Comparison of ENCODE assay signal across 8 mouse cellular contexts in genomic region chr1:74855651-74856438, GRCm38 (mm10). TPM values are rescaled to one million over a fixed set of nuclear protein-coding genes. Genes with fewer than 3 reads are reported as not detected.
DNase-seq lines count a peak whose midpoint lies in the region; ATAC-seq and TF ChIP-seq lines count a peak whose summit lies in the region.

No protein-coding gene starts in this region.

- peak overlapping the region; percentile 94 for H3K4me2 ChIP-seq in heart, embryonic 11.5 days
- peak overlapping the region; percentile 90 for H3K4me2 ChIP-seq in forebrain, embryonic 11.5 days (ENCODE audit: low read depth, low read length, severe bottlenecking)
- peak overlapping the region; percentile 98 for H3K4me2 ChIP-seq in limb, embryonic 12.5 days

- no peak for ATAC-seq in heart, embryonic 11.5 days (replicated peaks; ENCODE audit: insufficient number of reproducible peaks, low FRiP score, low TSS enrichment)
- no peak for ATAC-seq in forebrain, embryonic 11.5 days (replicated peaks; ENCODE audit: low FRiP score)
- no peak for ATAC-seq in limb, embryonic 12.5 days (ENCODE audit: insufficient number of reproducible peaks, insufficient read depth, low FRiP score, low TSS enrichment, low read depth)
- ATAC-seq in megakaryocyte progenitor cell, adult 5-6 weeks (replicated peaks; ENCODE audit: poor library complexity) = no peak

- H3K9ac ChIP-seq in heart, embryonic 11.5 days (ENCODE audit: low read depth, low read length) = no peak overlapping the region
- peak overlapping the region; percentile 75 for H3K9ac ChIP-seq in forebrain, embryonic 11.5 days (ENCODE audit: low read length)
- peak overlapping the region; percentile 62; the same call in 1 of the 2 replicates for H3K9ac ChIP-seq in limb, embryonic 12.5 days (replicated peaks)

- H3K9me3 ChIP-seq in heart, embryonic 11.5 days (replicated peaks; ENCODE audit: control insufficient read depth, low read length) = no peaks in the 10 kb centered on the region
- no peaks in the 10 kb centered on the region for H3K9me3 ChIP-seq in forebrain, embryonic 11.5 days (ENCODE audit: control insufficient read depth, low read length)
- no peaks in the 10 kb centered on the region for H3K9me3 ChIP-seq in limb, embryonic 12.5 days

- no peak overlapping the region for H3K27ac ChIP-seq in heart, embryonic 11.5 days (ENCODE audit: low read depth, low read length)
- H3K27ac ChIP-seq in testis, adult 2 months (ENCODE audit: control insufficient read depth, insufficient read depth, low read depth, low read length) = no peak overlapping the region
- no peak overlapping the region for H3K27ac ChIP-seq in forebrain, embryonic 11.5 days (ENCODE audit: low read depth, low read length)
- H3K27ac ChIP-seq in limb, embryonic 12.5 days = no peak overlapping the region

- peak overlapping the region; percentile 58 for H3K4me3 ChIP-seq in heart, embryonic 11.5 days (ENCODE audit: low read depth, low read length)
- H3K4me3 ChIP-seq in testis, adult 2 months (ENCODE audit: control insufficient read depth, low read depth, low read length) = peak overlapping the region; percentile 59
- peak overlapping the region; percentile 71 for H3K4me3 ChIP-seq in forebrain, embryonic 11.5 days (ENCODE audit: low read depth, low read length)
- H3K4me3 ChIP-seq in limb, embryonic 12.5 days (replicated peaks) = peak overlapping the region; percentile 73

- TF ChIP-seq POLR2A in testis, adult 2 months (IDR thresholded peaks at IDR 0.05; ENCODE audit: control insufficient read depth, low read depth, low read length) = no peak

- under 1% methylated on average over 74 of the region's 74 CpGs for WGBS in heart, embryonic 11.5 days (ENCODE audit: insufficient replicate concordance)
- WGBS in forebrain, embryonic 11.5 days = under 1% methylated on average over 74 of the region's 74 CpGs
- WGBS in limb, embryonic 12.5 days = under 1% methylated on average over 74 of the region's 74 CpGs

- no peak for DNase-seq in heart, adult 8-10 months (ENCODE audit: low spot score)
- DNase-seq in testis, postnatal 10 days (ENCODE audit: low spot score) = no peak
- DNase-seq in forebrain, embryonic 11.5 days (ENCODE audit: low spot score) = peak; percentile 70
- DNase-seq in right cerebral cortex, postnatal 14 days = peak; percentile 40

- no peak for TF ChIP-seq CTCF in testis, adult 2 months (IDR thresholded peaks at IDR 0.05; ENCODE audit: control insufficient read depth, insufficient read depth, insufficient replicate concordance, low read depth, low read length)

- H3K36me3 ChIP-seq in heart, embryonic 11.5 days (ENCODE audit: control insufficient read depth, insufficient read depth, low read length) = no peaks in the 10 kb centered on the region
- no peaks in the 10 kb centered on the region for H3K36me3 ChIP-seq in testis, adult 2 months (ENCODE audit: control insufficient read depth, insufficient read depth, low read length)
- H3K36me3 ChIP-seq in forebrain, embryonic 11.5 days (ENCODE audit: control insufficient read depth, insufficient read depth, low read length) = no peaks in the 10 kb centered on the region
- no peaks in the 10 kb centered on the region for H3K36me3 ChIP-seq in limb, embryonic 12.5 days

- H3K27me3 ChIP-seq in heart, embryonic 11.5 days (ENCODE audit: control insufficient read depth, insufficient read depth, low read length) = peaks cover 98% of the 10 kb centered on the region
- H3K27me3 ChIP-seq in testis, adult 2 months (ENCODE audit: control insufficient read depth, insufficient read depth, low read length) = peaks cover 10% of the 10 kb centered on the region; the same call in 1 of the 2 replicates
- peaks cover 48% of the 10 kb centered on the region for H3K27me3 ChIP-seq in forebrain, embryonic 11.5 days (ENCODE audit: control insufficient read depth, insufficient read depth, low read length)
- peaks cover 98% of the 10 kb centered on the region for H3K27me3 ChIP-seq in limb, embryonic 12.5 days

- peaks cover 10% of the 10 kb centered on the region for H3K4me1 ChIP-seq in heart, embryonic 11.5 days (ENCODE audit: control insufficient read depth, insufficient read depth, low read length)
- peaks cover 30% of the 10 kb centered on the region for H3K4me1 ChIP-seq in testis, adult 2 months (ENCODE audit: control insufficient read depth, insufficient read depth, low read length)
- peaks cover 30% of the 10 kb centered on the region for H3K4me1 ChIP-seq in forebrain, embryonic 11.5 days (replicated peaks; ENCODE audit: control insufficient read depth, insufficient read depth, low read length)
- H3K4me1 ChIP-seq in limb, embryonic 12.5 days (replicated peaks) = peaks cover 31% of the 10 kb centered on the region

RNA-seq across cellular contexts. Expression of gene Cdk5r2, which starts 1.1 kb away (rescaled TPM):
- 0.30 and 0.48 TPM in 2 replicates for polyA plus RNA-seq in heart, embryonic 11.5 days (2014; fragmentation: Nextera tagmentation; extraction: Ambion mirVana)
- total RNA-seq in heart, adult 8-10 months (2022) = under 1 TPM in 1 of 4 experiments, not detected in 3; 0.09 TPM
- polyA plus RNA-seq in testis, adult 2 months (2012; rRNA removed) = 0.06 and 0.07 TPM in 2 replicates
- polyA plus RNA-seq in forebrain, embryonic 11.5 days (2014; fragmentation: Nextera tagmentation; extraction: Ambion mirVana) = 1.2 and 1.4 TPM in 2 replicates
- polyA plus RNA-seq in limb, embryonic 12.5 days (2016; fragmentation: Nextera tagmentation; extraction: Ambion mirVana) = not detected in 2 replicates
- total RNA-seq in megakaryocyte progenitor cell, adult 5-6 weeks (2015) = not detected in 2 replicates
- total RNA-seq in megakaryocyte progenitor cell, adult 5-6 weeks (2017) = not detected in 2 replicates

RNA-seq across cellular contexts. Expression of gene Fev, which starts 29.4 kb away (rescaled TPM):
- 1.4 and 4.1 TPM in 2 replicates for polyA plus RNA-seq in heart, embryonic 11.5 days (2014; fragmentation: Nextera tagmentation; extraction: Ambion mirVana)
- total RNA-seq in heart, adult 8-10 months (2022) = not detected
- 2.4 and 3.1 TPM in 2 replicates for polyA plus RNA-seq in testis, adult 2 months (2012; rRNA removed)
- polyA plus RNA-seq in forebrain, embryonic 11.5 days (2014; fragmentation: Nextera tagmentation; extraction: Ambion mirVana) = not detected in 2 replicates
- 0.26 and 0.49 TPM in 2 replicates for polyA plus RNA-seq in limb, embryonic 12.5 days (2016; fragmentation: Nextera tagmentation; extraction: Ambion mirVana)
- total RNA-seq in megakaryocyte progenitor cell, adult 5-6 weeks (2015) = not detected in 2 replicates
- not detected in 2 replicates for total RNA-seq in megakaryocyte progenitor cell, adult 5-6 weeks (2017)

RNA-seq across cellular contexts. Expression of gene Cryba2, which starts 37.1 kb away (rescaled TPM):
- not detected in 2 replicates for polyA plus RNA-seq in heart, embryonic 11.5 days (2014; fragmentation: Nextera tagmentation; extraction: Ambion mirVana)
- total RNA-seq in heart, adult 8-10 months (2022) = not detected
- 1.8 and 2.0 TPM in 2 replicates for polyA plus RNA-seq in testis, adult 2 months (2012; rRNA removed)
- polyA plus RNA-seq in forebrain, embryonic 11.5 days (2014; fragmentation: Nextera tagmentation; extraction: Ambion mirVana) = not detected in 2 replicates
- not detected in 2 replicates for polyA plus RNA-seq in limb, embryonic 12.5 days (2016; fragmentation: Nextera tagmentation; extraction: Ambion mirVana)
- total RNA-seq in megakaryocyte progenitor cell, adult 5-6 weeks (2015) = not detected in 2 replicates
- total RNA-seq in megakaryocyte progenitor cell, adult 5-6 weeks (2017) = not detected in 2 replicates

Comparison
In these comparisons a context has a peak if more than half of its experiments do, and no peak if none do; other contexts are left out.
1. DNase-seq: peak in forebrain, embryonic 11.5 days (single experiment) and right cerebral cortex, postnatal 14 days (single experiment); none in heart, adult 8-10 months (single experiment) and testis, postnatal 10 days (single experiment).
2. Peak in every context shown above with its lines, with median percentiles within 50 percentile points of each other: H3K4me2 ChIP-seq and H3K4me3 ChIP-seq.